Comparison of ENCODE assay signal across 8 mouse cellular contexts in genomic region chr7:101663514-101664159, GRCm38 (mm10). TPM values are rescaled to one million over a fixed set of nuclear protein-coding genes. Genes with fewer than 3 reads are reported as not detected.
DNase-seq lines count a peak whose midpoint lies in the region; ATAC-seq lines count a peak whose summit lies in the region.

Gene Clpb, plus strand, starts transcription at chr7:101663633.

- peak within 1 kb of the TSS; percentile 82 for H3K4me2 ChIP-seq in kidney, embryonic 15.5 days

- no peaks in the 10 kb centered on the region for H3K9me3 ChIP-seq in heart, embryonic 10.5 days
- H3K9me3 ChIP-seq in kidney, embryonic 15.5 days (replicated peaks) = no peaks in the 10 kb centered on the region

- 0 out of 2 replicates have a peak, but pooled peaks cover 5% of the 10 kb centered on the region for H3K36me3 ChIP-seq in heart, embryonic 10.5 days
- peaks cover 6% of the 10 kb centered on the region for H3K36me3 ChIP-seq in kidney, embryonic 15.5 days

- H3K4me1 ChIP-seq in heart, embryonic 10.5 days = peaks cover 19% of the 10 kb centered on the region
- H3K4me1 ChIP-seq in kidney, embryonic 15.5 days = peaks cover 19% of the 10 kb centered on the region

- DNase-seq in B cell, adult 2 months = peak; percentile 90
- DNase-seq in brain, adult 2 months (ENCODE audit: low read depth, low spot score) = peak; percentile 99
- peak; percentile 98 for DNase-seq in heart, embryonic 10.5 days (ENCODE audit: low spot score)
- DNase-seq in liver = peak; percentile 87
- DNase-seq in spleen, postnatal 4 days (ENCODE audit: low spot score in 2 of 2) = peak; percentile 83 to 92

- ATAC-seq in erythroblast, adult 5-6 weeks (replicated peaks; ENCODE audit: low FRiP score, poor library complexity, severe bottlenecking) = peak; percentile 97
- ATAC-seq in kidney, embryonic 15.5 days (replicated peaks; ENCODE audit: low FRiP score) = peak; percentile 99
- peak; percentile 98 for ATAC-seq in monocyte, adult 5-6 weeks (replicated peaks; ENCODE audit: insufficient number of reproducible peaks, low FRiP score, low TSS enrichment, poor library complexity, severe bottlenecking)

- H3K4me3 ChIP-seq in heart, embryonic 10.5 days = peak within 1 kb of the TSS; percentile 76
- H3K4me3 ChIP-seq in kidney, embryonic 15.5 days (replicated peaks) = peak within 1 kb of the TSS; percentile 69

- peak within 1 kb of the TSS; percentile 49 for H3K9ac ChIP-seq in kidney, embryonic 15.5 days

- H3K27ac ChIP-seq in heart, embryonic 10.5 days = peak within 1 kb of the TSS; percentile 88
- peak within 1 kb of the TSS; percentile 72 for H3K27ac ChIP-seq in kidney, embryonic 15.5 days

- no peaks in the 10 kb centered on the region; the same call in 1 of the 2 replicates for H3K27me3 ChIP-seq in heart, embryonic 10.5 days (ENCODE audit: insufficient read depth, poor library complexity, severe bottlenecking)
- H3K27me3 ChIP-seq in kidney, embryonic 15.5 days = no peaks in the 10 kb centered on the region

- 2% methylated on average over 49 of the region's 49 CpGs for WGBS in heart, embryonic 10.5 days
- under 1% methylated on average over 49 of the region's 49 CpGs for WGBS in kidney, embryonic 15.5 days

RNA-seq across cellular contexts. Expression of gene Clpb, which starts in this region (rescaled TPM):
- 0.38 and 0.42 TPM in 2 replicates for total RNA-seq in erythroblast, adult 5-6 weeks (2015; ENCODE audit: low replicate concordance)
- total RNA-seq in erythroblast, adult 5-6 weeks (2017; ENCODE audit: low replicate concordance) = 3.8 and 10.5 TPM in 2 replicates
- 55.9 and 63.0 TPM in 2 replicates for polyA plus RNA-seq in heart, embryonic 10.5 days (2016; fragmentation: Nextera tagmentation; extraction: Ambion mirVana)
- polyA plus RNA-seq in kidney, embryonic 15.5 days (2015; fragmentation: Nextera tagmentation; extraction: Ambion mirVana) = 58.7 and 64.7 TPM in 2 replicates
- 3.9 to 14.6 TPM (median 12.1 TPM) in 3 replicates for total RNA-seq in monocyte, adult 5-6 weeks (2017)

Comparison
In these comparisons a context has a peak if more than half of its experiments do, and no peak if none do; other contexts are left out.
1. Peak in every context shown above with its lines: DNase-seq, ATAC-seq, H3K4me3 ChIP-seq and H3K27ac ChIP-seq.